9 mouse cellular contexts compared by ENCODE assay signal in genomic region chr19:46971051-46971689, GRCm38 (mm10). TPM values are rescaled to one million over a fixed set of nuclear protein-coding genes. Genes with fewer than 3 reads are reported as not detected.
DNase-seq lines count a peak whose midpoint lies in the region; ATAC-seq and TF ChIP-seq lines count a peak whose summit lies in the region.
"Had no signal": no experiment of that assay in that cellular context is flagged by ENCODE, and none has a peak within 500 bp of the region (broad histone marks: within the 10 kb centered on the region; RNA-seq: fewer than 3 reads in every experiment).

No protein-coding gene starts in this region.

- TF ChIP-seq CTCF in left cerebral cortex, adult 2 months (IDR thresholded peaks at IDR 0.05): no peak

- peak overlapping the region; percentile 42 for H3K27ac ChIP-seq in left cerebral cortex, adult 2 months
- peak overlapping the region; percentile 75 for H3K27ac ChIP-seq in forebrain, embryonic 11.5 days (ENCODE audit: low read depth, low read length)
- 0 out of 2 replicates have a peak overlapping the region, but pooled peaks have one; percentile 4 for H3K27ac ChIP-seq in limb, embryonic 10.5 days

- no peaks in the 10 kb centered on the region for H3K9me3 ChIP-seq in forebrain, embryonic 11.5 days (ENCODE audit: control insufficient read depth, low read length)
- H3K9me3 ChIP-seq in limb, embryonic 10.5 days (replicated peaks): no peaks in the 10 kb centered on the region
- H3K9me3 ChIP-seq: G1E had no signal

- peaks cover 12% of the 10 kb centered on the region for H3K4me1 ChIP-seq in forebrain, embryonic 11.5 days (replicated peaks; ENCODE audit: control insufficient read depth, insufficient read depth, low read length)
- peaks cover 8% of the 10 kb centered on the region; the same call in 1 of the 2 replicates for H3K4me1 ChIP-seq in limb, embryonic 10.5 days

- intact Hi-C loops in left cerebral cortex, adult 2 months (cut with DNase I): no loop called here
- intact Hi-C loops in left cerebral cortex, postnatal 14 days (cut with DNase I): loop anchor here (5.0 kb wide), 1 partner anchor 89 kb away; no protein-coding TSS in a partner anchor

- no peak for DNase-seq in left cerebral cortex, adult 2 months (ENCODE audit: extremely low spot score in 1 of 2, low spot score in 2 of 2)
- DNase-seq in left cerebral cortex, postnatal 14 days (ENCODE audit: low spot score in 2 of 2): no peak
- peak; percentile 53 for DNase-seq in forebrain, embryonic 11.5 days (ENCODE audit: low spot score)
- DNase-seq in limb, embryonic 10.5 days (ENCODE audit: low spot score): no peak
- DNase-seq in retina, embryonic 14.5 days (ENCODE audit: low spot score): peak; percentile 66
- DNase-seq in right cerebral cortex, postnatal 14 days: no peak
- no peak for DNase-seq in left cerebral cortex, adult 8-10 months (ENCODE audit: low spot score in 2 of 2)
- DNase-seq in thymus, postnatal 36 days: no peak

- H3K4me2 ChIP-seq in forebrain, embryonic 11.5 days (ENCODE audit: low read depth, low read length, severe bottlenecking): no peak overlapping the region

- peak overlapping the region; percentile 38 for H3K9ac ChIP-seq in forebrain, embryonic 11.5 days (ENCODE audit: low read length)

- H3K27me3 ChIP-seq in forebrain, embryonic 11.5 days (ENCODE audit: control insufficient read depth, insufficient read depth, low read length): no peaks in the 10 kb centered on the region
- no peaks in the 10 kb centered on the region for H3K27me3 ChIP-seq in limb, embryonic 10.5 days (ENCODE audit: low read depth, poor library complexity, severe bottlenecking)

- no peak overlapping the region for H3K4me3 ChIP-seq in left cerebral cortex, adult 2 months
- no peak overlapping the region for H3K4me3 ChIP-seq in forebrain, embryonic 11.5 days (ENCODE audit: low read depth, low read length)
- H3K4me3 ChIP-seq in limb, embryonic 10.5 days: no peak overlapping the region

- H3K36me3 ChIP-seq in forebrain, embryonic 11.5 days (ENCODE audit: control insufficient read depth, insufficient read depth, low read length): no peaks in the 10 kb centered on the region
- no peaks in the 10 kb centered on the region for H3K36me3 ChIP-seq in limb, embryonic 10.5 days
- H3K36me3 ChIP-seq: G1E had no signal

- peak; percentile 51 for ATAC-seq in forebrain, embryonic 11.5 days (replicated peaks; ENCODE audit: low FRiP score)

- 44% methylated on average over 8 of the region's 8 CpGs for WGBS in forebrain, embryonic 11.5 days
- whole genome bisulfite sequencing in limb, embryonic 10.5 days: 77% methylated on average over 8 of the region's 8 CpGs

RNA-seq across cellular contexts. Expression of gene Ina, which starts 43.3 kb away (rescaled TPM):
- total RNA-seq in left cerebral cortex, adult 2 months (2021): 100 to 1,000 TPM; 219 to 227 TPM
- total RNA-seq in left cerebral cortex, postnatal 14 days (2021): 100 to 1,000 TPM; 177 to 184 TPM
- polyA plus RNA-seq in forebrain, embryonic 11.5 days (2014; fragmentation: Nextera tagmentation; extraction: Ambion mirVana): 102 and 110 TPM in 2 replicates
- 0.11 and 0.15 TPM in 2 replicates for polyA plus RNA-seq in limb, embryonic 10.5 days (2016; fragmentation: Nextera tagmentation; extraction: Ambion mirVana)
- total RNA-seq in left cerebral cortex, adult 8-10 months (2022): 100 to 1,000 TPM; 175 to 187 (median 178) TPM
- polyA plus RNA-seq: G1E had no signal

RNA-seq across cellular contexts. Expression of gene Nt5c2, which starts 43.8 kb away (rescaled TPM):
- total RNA-seq in left cerebral cortex, adult 2 months (2021): 10 to 100 TPM; 73.7 to 82.1 TPM
- total RNA-seq in left cerebral cortex, postnatal 14 days (2021): 10 to 100 TPM; 67.1 to 70.7 TPM
- polyA plus RNA-seq in forebrain, embryonic 11.5 days (2014; fragmentation: Nextera tagmentation; extraction: Ambion mirVana): 71.8 and 77.9 TPM in 2 replicates
- polyA plus RNA-seq in limb, embryonic 10.5 days (2016; fragmentation: Nextera tagmentation; extraction: Ambion mirVana): 75.4 and 89.8 TPM in 2 replicates
- 10 to 100 TPM; 70.8 to 83.9 (median 82.1) TPM for total RNA-seq in left cerebral cortex, adult 8-10 months (2022)

Comparison
In these comparisons a context has a peak if more than half of its experiments do, and no peak if none do; other contexts are left out.
1. DNase-seq: peak in forebrain, embryonic 11.5 days (single experiment) and retina, embryonic 14.5 days (single experiment); none in left cerebral cortex, adult 2 months (0 of 2), left cerebral cortex, postnatal 14 days (0 of 2), limb, embryonic 10.5 days (single experiment), right cerebral cortex, postnatal 14 days (single experiment), left cerebral cortex, adult 8-10 months (0 of 2) and thymus, postnatal 36 days (0 of 2).
2. H3K27ac ChIP-seq: peak in every context shown above with its lines; median percentile 75 in forebrain, embryonic 11.5 days; 42 in left cerebral cortex, adult 2 months; 4 in limb, embryonic 10.5 days.